Mouse (Mus musculus) cerebellum, adult 2 months (tissue): ENCODE measurements around the gene Dppa3.

Source experiments
- CTCF ChIP-seq: fragments of 200-500 bp; IDR thresholded peaks from 2 replicates; pipeline ENCODE4 v1.5.1; 2011; ENCODE audit warnings: low read depth, mild to moderate bottlenecking, control low read depth, low read length, moderate library complexity, borderline replicate concordance; ENCODE audit not compliant: insufficient read depth
- POLR2A ChIP-seq: fragments of 200-500 bp; IDR thresholded peaks from 2 replicates; pipeline ENCODE4 v1.6.1; 2011; ENCODE audit warnings: low read length, control low read depth, borderline replicate concordance; ENCODE audit not compliant: insufficient read depth

DNA sequence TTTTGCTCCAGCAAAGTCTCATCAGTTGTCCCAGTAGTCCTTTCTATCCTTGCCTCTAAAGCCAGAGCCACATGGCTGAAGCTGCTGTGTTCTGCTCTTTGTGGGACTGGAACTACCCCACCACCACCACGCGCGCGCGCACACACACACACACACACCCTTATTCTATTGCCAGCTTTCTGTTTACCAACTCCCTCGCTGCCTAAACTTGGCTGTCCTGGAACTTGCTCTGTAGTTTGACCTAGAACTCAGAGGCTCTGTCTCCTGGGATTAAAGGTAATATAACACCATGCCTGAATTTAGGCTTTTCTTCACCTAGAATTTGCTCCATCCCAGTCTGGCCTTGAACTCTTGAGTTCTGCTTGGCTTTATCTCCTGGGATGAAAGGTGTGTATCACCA, 5.1 kb upstream of the Dppa3 start:
- TF ChIP-seq CTCF (no peak), POLR2A (no peak)
